Mouse (Mus musculus): ENCODE measurements around the gene Olfr64. TPM values are rescaled to one million over a fixed set of nuclear protein-coding genes. Genes with fewer than 3 reads are reported as not detected.

Olfr64 gene
- total RNA-seq (2023): not detected

GRCm38 (mm10) chr7:103894385-103894784, at the start of gene Olfr64:
Olfr64 (minus strand) TSS chr7:103894485.

GRCm38 (mm10) chr7:103934264-103934663, 40.0 kb upstream of the Olfr64 start, which contains the start of gene Olfr632:
Olfr632 (plus strand) TSS chr7:103934347.

GRCm38 (mm10) chr7:103928525-103928924, 34.2 kb upstream of the Olfr64 start, which contains the start of gene Olfr631:
Olfr631 (plus strand) TSS chr7:103928825.

GRCm38 (mm10) chr7:103903187-103903586, 8.9 kb upstream of the Olfr64 start, which contains the start of gene Olfr65:
Olfr65 (plus strand) TSS chr7:103903487.

GRCm38 (mm10) chr7:103886152-103886551, 8.1 kb downstream of the Olfr64 start, which contains the start of gene Olfr66:
Olfr66 (minus strand) TSS chr7:103886252.

GRCm38 (mm10) chr7:103853090-103853489, 41.2 kb downstream of the Olfr64 start, which contains the start of gene Hbb-y:
Hbb-y (minus strand) TSS chr7:103853216.

GRCm38 (mm10) chr7:103843034-103843433, 51.3 kb downstream of the Olfr64 start, which contains the start of gene Hbb-bh1:
Hbb-bh1 (minus strand) TSS chr7:103843164.

GRCm38 (mm10) chr7:103840268-103840667, 54.0 kb downstream of the Olfr64 start, which contains the start of gene Hbb-bh2:
Hbb-bh2 (minus strand) TSS chr7:103840520.

Other genes starting within 250 kb of the Olfr64 start
- gene Olfr623, start 230.8 kb downstream of the Olfr64 start, total RNA-seq (2023): not detected
- not detected for gene Olfr624, start 223.3 kb downstream of the Olfr64 start, total RNA-seq (2023)
- not detected for gene Olfr625-ps1, start 211.8 kb downstream of the Olfr64 start, total RNA-seq (2023)
- gene Olfr243, start 179.8 kb downstream of the Olfr64 start, total RNA-seq (2023): not detected
- gene Olfr628, start 164.1 kb downstream of the Olfr64 start, total RNA-seq (2023): not detected
- not detected for gene Olfr629, start 149.5 kb downstream of the Olfr64 start, total RNA-seq (2023)
- not detected for gene Olfr630, start 137.2 kb downstream of the Olfr64 start, total RNA-seq (2023)
- gene Olfr69, start 122.9 kb downstream of the Olfr64 start, total RNA-seq (2023): not detected
- not detected for gene Olfr68, start 114.8 kb downstream of the Olfr64 start, total RNA-seq (2023)
- not detected for gene Olfr67, start 102.7 kb downstream of the Olfr64 start, total RNA-seq (2023)
- 1 to 10 TPM; 2.3 to 5.7 TPM for gene Hbb-bt, start 80.5 kb downstream of the Olfr64 start, total RNA-seq (2023)
- gene Hbb-bs, start 66.4 kb downstream of the Olfr64 start, total RNA-seq (2023): 10 to 100 TPM; 12.5 to 53.2 TPM
- not detected for gene Hbb-bh2, start 54.0 kb downstream of the Olfr64 start, total RNA-seq (2023)
- gene Hbb-bh1, start 51.3 kb downstream of the Olfr64 start, total RNA-seq (2023): not detected
- gene Hbb-y, start 41.3 kb downstream of the Olfr64 start, total RNA-seq (2023): not detected
- gene Olfr66, start 8.2 kb downstream of the Olfr64 start, total RNA-seq (2023): not detected
- gene Olfr65, start 9.0 kb upstream of the Olfr64 start, total RNA-seq (2023): not detected
- gene Olfr631, start 34.3 kb upstream of the Olfr64 start, total RNA-seq (2023): not detected
- not detected for gene Olfr632, start 39.9 kb upstream of the Olfr64 start, total RNA-seq (2023)
- gene Olfr633, start 50.0 kb upstream of the Olfr64 start, total RNA-seq (2023): not detected
- not detected for gene Olfr635, start 76.7 kb upstream of the Olfr64 start, total RNA-seq (2023)
- not detected for gene Olfr638, start 104.3 kb upstream of the Olfr64 start, total RNA-seq (2023)
- under 1 TPM; 0.09 to 0.12 TPM for gene Olfr639, start 122.8 kb upstream of the Olfr64 start, total RNA-seq (2023)
- not detected for gene Olfr640, start 131.1 kb upstream of the Olfr64 start, total RNA-seq (2023)
- not detected for gene Olfr641, start 141.0 kb upstream of the Olfr64 start, total RNA-seq (2023)
- not detected for gene Olfr642, start 158.2 kb upstream of the Olfr64 start, total RNA-seq (2023)
- gene 4930516K23Rik, start 167.0 kb upstream of the Olfr64 start, total RNA-seq (2023): not detected
- not detected for gene Olfr644, start 177.4 kb upstream of the Olfr64 start, total RNA-seq (2023)
- gene Olfr645, start 191.0 kb upstream of the Olfr64 start, total RNA-seq (2023): not detected
- not detected for gene Olfr646, start 210.4 kb upstream of the Olfr64 start, total RNA-seq (2023)
- gene Ubqln5, start 235.3 kb upstream of the Olfr64 start, total RNA-seq (2023): not detected
- gene Olfr643, start 242.9 kb upstream of the Olfr64 start, total RNA-seq (2023): not detected
- not detected for gene Ubqln3, start 248.8 kb upstream of the Olfr64 start, total RNA-seq (2023)

All from T-cell, adult 66 days (primary cell).